Mouse (Mus musculus) megakaryocyte progenitor cell, adult 5-6 weeks (primary cell): ENCODE results near the gene Gm37240. TPM values are rescaled to one million over a fixed set of nuclear protein-coding genes. Genes with fewer than 3 reads are reported as not detected.

ENCODE experiments used
- ATAC-seq: replicated peaks from 2 replicates; pipeline ENCODE4 v1.8.0; 2016; ENCODE audit warnings: mild to moderate bottlenecking, moderate TSS enrichment, inconsistent platforms; ENCODE audit not compliant: poor library complexity
- total RNA-seq, 2 experiments: library from RNA; stranded (forward) in 1 of 2; stranded (reverse) in 1 of 2; fragments of 157-497, 149-512 nt in 1 of 2; fragments of 200-1000 nt in 1 of 2; gene quantifications; 2 replicates each; pipeline versions ENCODE4 v1.2.3 to v1.2.4; 2015 to 2017

The Gm37240 gene
- total RNA-seq, 2 experiments from 2014 or later = not detected

DNA sequence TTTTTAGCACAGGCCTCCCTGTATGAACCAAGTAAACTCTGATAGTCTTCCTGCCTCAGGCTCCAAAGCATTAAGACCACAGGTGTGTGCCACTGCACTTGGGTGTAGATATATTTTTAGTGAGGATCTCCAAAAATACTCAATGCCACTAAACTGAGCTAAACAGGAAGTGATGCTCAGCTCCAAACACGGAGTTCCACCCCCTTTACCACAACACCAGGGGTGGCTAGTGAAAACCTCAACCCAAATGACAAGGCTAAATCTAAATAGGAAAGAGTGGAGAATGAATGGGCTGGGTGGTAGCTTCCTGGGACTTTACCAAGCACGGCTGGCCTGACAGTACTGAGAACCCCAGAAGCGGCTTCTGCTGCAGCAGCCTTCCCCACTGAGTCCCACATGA, 194.3 kb downstream of the Gm37240 start:
- peak; percentile 54 for ATAC-seq

DNA sequence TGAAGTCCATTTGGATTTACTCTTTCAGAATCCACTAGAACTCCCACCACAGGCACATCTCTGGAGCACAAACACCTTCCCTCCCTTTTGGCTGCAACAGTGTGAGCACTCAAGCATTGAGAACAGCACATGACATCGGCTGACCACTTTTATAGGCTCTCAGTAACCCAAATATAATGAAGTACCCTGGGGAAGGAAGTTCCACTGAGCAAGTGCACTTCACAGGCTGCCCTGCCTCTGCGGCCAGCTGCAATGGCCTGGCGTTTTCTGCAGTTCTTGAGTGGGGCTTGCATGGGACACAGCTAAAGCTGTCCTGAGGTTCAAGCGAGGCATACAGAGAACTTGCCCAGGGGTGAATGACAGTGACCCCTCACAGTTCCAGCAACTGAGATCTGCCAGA, 196.2 kb downstream of the Gm37240 start:
- no peak for ATAC-seq

DNA sequence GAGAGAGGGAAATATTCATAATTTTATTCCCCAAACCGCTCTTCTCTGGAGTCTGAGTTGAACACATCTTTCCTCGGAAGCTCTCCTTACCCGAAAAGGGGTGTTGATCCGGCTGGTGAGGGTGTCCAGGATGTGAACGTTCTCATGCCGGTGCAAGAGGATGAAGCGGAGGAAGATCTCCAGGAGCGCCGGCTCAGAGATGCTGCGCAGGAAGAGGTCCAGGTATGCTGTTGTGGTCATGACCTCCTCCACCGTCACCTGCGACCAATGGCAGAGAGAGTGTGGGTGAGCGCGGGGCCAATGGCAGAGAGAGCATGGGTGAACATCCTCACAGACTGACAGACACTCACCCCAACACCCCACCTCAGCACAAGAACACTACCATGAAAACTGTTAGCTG, 199.0 kb downstream of the Gm37240 start:
- no peak for ATAC-seq

DNA sequence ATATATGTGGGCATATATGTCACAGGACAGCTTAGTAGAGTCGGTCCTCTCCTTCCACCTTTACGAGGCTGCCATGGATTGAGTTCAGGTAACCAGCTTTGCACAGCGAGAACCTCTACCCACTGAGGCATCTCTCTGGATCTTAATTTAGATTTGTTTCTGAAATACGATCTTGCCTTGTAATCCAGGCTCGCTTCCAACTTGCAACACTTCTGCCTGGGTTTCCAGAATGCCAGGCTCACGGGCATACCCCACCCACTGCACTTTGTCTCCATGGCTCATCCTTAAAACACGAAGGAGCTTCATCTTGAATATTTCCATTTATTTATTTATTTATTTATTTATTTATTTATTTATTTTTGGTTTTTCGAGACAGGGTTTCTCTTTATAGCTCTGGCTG, 202.0 kb downstream of the Gm37240 start:
- no peak for ATAC-seq

DNA sequence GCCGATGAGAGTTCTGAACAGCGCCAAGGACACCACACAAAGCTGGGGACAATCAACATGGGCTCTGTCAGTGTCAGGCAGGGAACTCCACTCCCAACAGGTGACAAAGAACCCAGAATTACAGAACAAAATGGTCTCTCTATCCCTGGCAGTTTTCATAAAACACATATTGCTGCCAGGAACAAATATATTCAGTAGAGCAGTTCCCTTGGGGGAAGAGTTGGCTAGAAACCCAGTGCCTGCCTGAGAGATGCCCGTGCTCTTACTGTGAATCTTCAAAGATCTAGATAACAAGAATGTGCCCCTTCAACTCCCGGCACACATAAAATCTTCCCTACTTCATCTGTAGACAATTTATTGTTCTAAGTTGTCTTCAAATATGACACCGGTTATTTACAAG, 203.7 kb downstream of the Gm37240 start:
- no peak for ATAC-seq

DNA sequence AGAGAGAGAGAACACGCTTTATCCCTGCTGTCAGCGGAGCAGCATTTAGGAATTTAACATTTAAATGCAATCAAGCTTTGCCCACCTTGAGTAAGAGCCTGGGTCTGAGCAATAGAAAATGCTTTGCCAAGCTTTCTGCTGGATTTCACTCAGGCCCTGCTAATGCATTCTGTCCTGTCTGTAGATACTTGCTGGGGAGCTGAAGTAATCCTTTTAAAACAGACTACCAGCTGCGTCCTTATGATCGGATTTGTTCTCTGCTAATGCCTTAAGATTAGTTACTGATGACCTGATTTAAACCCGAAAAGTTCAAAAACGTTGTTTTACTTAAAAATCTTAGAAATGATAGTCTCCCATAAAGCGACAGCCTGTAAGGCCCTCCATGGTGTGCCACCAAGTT, 206.2 kb downstream of the Gm37240 start:
- ATAC-seq = no peak

DNA sequence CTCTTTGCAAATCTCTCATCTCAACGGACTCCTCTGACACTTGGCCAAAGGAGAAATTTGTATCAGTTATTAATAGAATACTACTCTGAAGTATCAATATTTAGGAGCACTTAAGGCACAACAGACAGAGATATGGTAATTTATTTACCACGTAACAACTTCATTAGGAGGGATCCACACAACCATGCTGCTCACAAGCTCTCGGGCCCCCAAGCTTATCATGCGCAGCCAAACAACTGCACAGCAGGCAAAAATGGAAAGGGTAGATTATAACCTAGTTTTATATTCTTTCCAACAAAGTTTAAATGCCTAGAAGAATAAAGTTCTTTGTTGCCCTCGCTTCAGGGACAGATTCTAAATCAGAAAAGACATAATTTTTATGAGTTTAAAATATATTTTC, 207.4 kb downstream of the Gm37240 start:
- no peak for ATAC-seq

DNA sequence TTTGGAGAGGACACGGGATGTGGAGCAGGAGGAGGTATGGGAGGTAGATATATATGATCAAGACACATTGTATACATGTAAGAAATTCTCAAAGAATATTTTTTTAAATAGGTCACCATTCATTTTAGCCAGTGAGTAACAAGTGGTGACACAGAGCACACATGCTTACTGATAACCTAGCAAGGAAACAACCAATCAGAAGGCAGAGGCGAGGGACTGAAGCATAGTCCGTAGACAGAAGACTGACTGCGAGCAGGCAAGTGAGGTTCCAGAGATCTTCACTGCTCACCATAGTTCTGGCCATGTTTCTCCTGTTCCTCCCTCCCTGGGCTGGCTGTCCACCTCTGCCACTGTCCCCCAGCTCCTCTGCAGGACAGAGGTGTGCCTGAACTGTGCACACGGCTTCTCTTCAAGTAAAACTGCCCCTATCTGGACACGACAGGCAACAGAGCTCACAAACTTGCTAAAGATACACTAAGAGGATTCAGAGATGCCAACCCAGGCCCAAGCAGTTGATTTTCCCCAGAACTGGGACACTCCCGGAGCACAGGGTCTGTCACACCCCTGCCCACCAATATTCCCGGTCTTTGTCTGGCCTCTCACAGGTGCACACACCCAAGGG, 207.9 kb downstream of the Gm37240 start:
- no peak for ATAC-seq

DNA sequence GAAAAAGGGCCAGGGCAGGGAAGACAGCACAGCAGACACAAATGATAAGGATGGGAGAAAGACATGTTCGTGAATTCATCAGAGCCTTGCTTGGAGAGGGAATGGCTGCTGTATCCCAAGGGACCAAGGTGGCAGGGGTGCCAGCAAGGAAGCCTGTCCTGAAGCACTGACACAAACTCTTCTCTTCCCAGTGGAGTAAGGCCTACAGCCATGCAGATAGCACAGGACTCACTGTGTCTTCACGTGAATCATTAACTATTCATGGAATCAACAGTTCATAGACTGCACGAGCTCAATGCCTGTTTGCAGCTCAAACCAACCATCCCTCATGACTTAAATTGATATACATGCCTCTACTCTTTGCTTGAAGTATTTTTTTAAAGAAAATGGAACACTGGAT, 209.4 kb downstream of the Gm37240 start:
- ATAC-seq = no peak

DNA sequence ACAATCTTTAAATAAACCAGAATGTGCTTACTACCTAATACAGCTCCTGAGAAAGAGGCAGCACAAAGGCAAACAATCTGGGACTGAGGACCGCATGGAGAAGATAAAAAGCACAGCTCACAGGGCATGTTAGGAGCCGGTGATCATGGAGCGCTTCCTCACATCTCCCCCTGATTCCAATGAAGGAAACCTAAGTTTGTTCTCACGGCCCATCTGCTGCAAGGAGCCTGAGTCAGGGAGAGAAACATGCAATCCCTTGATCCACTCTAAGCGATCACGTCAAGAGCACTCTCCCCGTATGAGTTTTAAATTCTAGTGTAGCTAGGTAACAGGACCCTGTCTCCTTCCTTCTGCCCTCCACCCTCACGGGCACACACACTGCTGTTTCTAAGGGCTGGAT, 210.2 kb downstream of the Gm37240 start:
- no peak for ATAC-seq

DNA sequence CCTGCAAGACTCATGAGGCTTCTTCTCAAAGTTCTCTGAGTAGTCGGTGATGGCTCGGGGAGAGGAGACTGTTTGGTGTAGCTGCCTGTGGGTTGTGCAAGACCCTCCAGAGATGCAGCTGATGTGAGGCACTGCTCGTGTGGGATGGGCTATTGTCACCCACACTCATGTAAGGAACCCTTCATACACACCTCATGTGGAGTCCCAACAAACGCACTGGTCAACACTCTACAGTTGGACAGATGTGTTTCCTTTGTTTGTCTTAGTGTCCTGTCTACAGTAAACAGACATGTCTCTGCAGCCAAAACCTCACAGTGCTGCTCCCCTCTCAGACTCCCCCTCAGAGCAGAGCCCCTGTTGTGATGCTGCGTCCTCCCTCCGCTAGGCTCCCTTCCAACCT, 217.5 kb downstream of the Gm37240 start:
- no peak for ATAC-seq

DNA sequence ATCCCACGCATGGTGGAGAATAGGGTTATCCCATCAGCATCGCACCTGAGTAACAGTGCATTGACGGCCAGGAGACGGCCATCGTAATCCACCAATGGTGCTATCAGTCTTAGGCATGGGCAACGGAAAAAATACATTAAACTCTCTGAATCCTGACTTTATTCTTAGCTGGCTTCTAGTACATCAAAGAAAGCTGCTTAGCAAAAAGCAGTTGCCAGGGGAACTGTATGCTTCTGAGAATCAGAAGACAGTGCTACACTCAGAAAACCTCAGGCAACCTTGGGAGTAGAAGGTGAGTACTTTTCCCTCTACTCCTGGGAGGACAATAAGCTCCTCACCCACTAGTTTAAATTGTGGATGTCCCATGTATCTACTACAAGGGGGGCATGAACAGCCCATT, 219.6 kb downstream of the Gm37240 start:
- ATAC-seq = no peak

DNA sequence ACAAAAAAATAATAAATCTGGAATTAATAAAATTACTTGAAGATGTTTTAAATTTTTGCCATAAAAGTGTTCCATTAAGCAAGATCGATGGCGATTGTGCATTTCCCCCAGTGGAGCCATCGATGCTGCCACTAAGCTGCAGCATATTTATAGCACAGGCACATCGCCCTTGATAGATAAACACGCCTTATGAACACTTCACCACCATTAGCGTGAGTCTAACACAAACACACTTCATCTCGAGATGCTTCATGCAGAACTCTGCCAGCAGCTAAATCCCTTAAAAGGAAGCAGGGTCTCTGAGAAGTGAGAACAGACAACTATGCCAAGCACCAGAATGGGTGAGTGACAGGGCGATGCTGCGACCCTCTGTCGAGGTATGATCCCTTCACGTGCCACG, 220.6 kb downstream of the Gm37240 start:
- ATAC-seq = no peak

DNA sequence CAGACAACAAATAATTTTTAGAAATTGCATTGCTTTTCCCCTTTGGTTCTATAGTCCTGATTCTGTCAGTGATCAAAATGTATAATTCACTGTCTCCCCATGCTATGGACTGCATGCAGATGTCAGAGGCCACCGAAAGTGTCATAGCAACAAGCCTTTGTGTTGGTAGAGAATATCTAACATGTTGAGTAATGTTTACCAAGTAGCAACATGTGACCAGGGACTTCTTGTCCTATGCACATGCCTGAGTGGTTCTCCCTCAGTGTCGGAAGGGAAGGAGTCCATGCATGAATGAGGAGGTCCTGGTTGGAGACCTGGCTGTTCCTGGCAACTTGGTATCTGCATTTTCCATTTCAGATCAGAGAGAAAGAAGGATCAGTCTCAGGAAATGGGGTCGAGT, 221.2 kb downstream of the Gm37240 start:
- no peak for ATAC-seq

DNA sequence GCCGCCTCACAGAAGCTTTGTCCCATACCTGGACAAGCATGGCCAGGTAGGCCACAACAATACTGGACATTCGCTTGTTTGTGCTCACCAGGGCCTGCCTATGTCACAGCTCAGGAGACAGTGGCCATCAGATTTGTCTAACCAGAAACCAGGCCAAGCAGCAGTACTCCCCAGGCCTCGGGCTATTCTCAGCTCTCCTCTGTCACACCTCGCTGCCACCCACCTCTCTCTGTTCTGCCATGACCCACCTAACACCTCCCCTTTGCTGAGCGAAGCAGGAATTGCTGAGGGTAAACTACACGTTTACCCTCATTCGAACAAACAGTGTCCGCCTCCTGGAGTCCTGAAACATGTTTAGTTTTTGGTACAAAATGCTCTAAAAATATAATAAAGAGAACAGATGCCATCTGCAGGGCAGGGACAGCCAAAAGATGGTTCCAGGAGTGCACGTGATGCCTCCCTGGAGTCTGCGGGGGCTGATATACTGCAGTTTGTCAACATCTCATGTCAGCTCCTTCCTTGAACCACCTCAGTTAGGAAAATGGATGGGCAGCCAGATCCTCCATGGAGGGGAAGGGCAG, 222.6 kb downstream of the Gm37240 start:
- no peak for ATAC-seq

DNA sequence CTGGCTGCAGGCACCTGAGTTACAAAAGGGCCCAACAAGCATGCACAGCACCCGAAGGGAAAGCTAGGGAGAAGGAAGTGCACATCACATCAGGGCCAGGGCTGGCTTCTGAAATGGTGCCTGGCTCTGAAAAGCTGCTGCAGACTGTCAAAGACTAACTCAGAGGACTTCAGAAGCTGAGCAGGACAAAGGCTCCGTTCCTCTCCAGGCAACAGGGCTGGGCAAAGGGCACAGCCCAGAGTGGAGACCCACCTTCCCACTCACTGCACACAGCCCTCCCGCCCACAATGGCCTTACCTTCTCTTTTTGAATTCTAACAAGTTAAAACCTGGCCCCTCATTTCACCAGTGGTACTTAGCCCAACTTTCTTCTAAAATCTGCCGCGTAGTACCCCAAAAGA, 223.5 kb downstream of the Gm37240 start:
- no peak for ATAC-seq

DNA sequence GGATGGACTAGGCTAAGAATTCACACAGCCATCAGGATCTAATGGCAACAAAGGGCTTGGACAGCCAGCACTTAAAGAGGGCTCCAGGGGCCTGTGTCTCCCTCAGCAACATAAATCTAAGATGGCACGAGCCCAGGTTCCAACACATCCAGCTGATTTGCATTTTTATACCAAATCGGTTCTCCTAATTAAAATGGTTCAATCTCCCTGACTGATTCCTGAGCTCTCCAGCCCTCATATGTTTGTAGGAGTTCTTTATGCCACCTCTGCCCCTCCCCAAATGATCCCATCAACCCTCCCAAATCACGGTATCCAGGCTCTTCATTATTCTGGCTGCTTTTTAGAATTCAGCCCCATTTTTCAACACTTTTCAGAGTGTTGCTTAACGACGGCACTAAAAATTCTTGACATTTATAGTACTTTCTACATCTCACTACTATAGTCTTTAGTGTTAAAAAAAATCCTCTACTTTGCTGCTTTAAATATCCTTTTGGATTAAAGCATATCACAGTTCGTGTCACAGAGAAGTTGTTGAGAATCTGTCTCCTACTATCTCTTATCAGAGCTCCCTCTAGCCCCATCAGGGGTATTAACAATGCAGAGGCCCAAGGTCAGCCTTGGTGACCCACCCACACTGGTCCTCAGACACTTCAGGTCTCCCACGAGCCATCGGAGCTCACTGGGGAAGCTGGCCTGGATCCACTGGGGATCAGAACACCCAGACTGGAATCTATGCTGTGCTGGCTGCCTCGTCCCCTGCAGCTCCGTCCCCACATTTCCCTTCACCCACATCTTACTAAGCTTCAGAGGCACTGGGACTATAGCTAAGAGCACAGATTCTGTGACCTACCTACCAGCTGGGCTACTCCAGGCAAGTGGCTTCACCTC, 225.1 kb downstream of the Gm37240 start:
- ATAC-seq = no peak

DNA sequence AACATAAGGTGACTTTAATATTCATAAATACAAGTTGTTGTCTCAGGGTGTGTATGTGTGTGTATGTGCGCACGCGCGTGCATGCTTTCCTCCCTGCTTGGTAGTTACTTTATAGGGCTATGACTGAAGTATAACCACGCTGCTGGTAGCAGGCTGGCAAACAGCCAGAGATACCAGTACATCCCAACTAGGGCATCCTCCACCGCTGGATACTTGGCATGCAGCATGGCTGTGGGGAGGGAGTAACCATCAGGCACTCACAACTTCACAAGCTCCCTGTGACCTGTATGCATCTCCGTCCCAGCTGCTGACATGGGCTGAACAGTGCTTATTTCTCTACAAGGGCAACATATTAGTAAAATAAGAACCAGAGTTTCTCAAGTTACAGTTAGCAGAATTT, 227.6 kb downstream of the Gm37240 start:
- ATAC-seq = no peak

DNA sequence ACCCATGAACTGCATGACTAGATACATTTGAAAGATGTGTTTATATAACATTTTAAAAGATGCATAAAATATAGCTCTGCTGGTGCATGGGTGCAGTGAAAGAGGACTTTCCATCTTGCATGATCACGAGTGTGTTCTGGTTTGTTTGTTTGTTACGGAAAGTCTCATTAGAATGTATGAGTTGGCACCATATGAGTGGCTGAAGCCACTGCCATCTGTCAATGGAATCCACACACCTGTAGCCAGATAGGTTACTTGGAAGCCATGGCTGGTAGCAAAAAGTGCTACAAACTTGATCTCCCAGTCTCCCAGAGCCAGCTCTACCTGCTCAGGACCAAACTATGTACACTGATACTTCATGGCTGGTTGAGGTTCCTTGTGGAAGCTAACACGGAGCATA, 231.8 kb downstream of the Gm37240 start:
- no peak for ATAC-seq

DNA sequence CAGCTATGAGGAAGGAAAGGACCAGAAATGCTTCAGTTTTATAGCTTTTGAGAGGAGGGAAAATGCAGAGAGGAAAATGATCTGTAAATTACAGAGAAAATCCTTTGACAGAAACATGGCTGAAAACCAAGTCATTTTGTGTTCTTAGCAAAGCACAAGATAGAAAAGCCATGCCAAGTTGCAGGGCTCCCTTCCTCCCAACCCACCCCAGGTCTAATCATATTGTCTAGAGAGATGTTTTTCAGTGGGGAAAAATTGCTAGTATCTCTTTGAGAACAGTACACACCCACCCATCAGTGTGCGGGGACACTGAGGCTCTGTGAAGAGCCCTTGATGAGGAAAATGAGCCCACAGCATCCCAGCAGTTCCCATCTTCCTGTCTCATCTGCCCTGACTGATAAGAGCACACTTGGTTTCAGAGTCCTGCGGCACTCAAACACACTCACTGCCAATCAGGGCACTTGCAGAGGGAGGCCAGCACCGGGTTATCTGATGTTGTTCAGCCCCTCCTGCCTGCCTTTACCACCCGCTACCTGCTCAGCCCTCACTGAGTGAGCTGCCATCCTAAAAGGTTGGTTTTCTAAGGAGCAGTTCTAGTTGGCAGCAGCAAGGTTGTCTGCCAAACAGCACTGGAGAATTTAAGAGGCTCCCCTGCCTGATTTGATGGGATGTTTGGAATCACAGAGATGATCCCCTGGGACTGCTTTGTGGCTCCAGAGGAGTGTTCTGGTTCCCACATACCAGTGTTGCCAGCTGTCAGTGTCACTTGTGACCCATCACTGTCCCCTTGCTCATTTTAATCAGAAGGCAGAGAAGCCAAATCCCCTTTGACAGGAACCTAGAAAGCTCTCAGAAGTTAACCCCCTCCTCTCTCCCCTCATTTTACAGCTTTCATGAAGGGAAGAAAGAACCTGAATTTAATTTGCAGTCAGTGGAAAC, 234.3 kb downstream of the Gm37240 start:
- ATAC-seq = no peak

DNA sequence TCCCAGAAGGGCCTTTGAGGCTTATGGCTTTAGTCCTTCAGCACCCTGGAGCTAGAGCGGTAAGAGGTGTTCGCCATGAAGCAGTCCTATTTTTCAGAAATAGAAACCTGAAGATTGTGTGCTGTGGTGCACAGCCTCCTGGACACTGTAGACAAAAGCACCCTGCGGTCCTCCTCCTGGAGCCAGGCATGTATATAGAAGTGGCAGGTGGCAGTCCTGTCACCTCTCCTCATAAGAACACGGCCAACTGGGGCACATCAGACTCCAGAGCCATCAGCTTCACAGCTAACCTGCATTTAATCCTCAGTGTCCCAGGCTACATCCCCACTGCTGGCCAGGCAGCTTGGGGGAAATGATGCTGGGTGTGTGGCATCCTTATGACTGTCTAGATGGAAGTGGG, 238.1 kb downstream of the Gm37240 start:
- ATAC-seq = no peak
